Mouse (Mus musculus) lung, adult 2 months (tissue): ENCODE results near the gene Tectb. TPM values are rescaled to one million over a fixed set of nuclear protein-coding genes. Genes with fewer than 3 reads are reported as not detected.

Experiments used
- DNase-seq: peaks from one replicate; pipeline ENCODE4 v3.0.0; 2022
- H3K4me1 ChIP-seq: fragments of 200-500 bp; 2 replicates; pipeline ENCODE4 v1.6.1; 2011; ENCODE audit warnings: low read length; ENCODE audit not compliant: control insufficient read depth, insufficient read depth
- H3K4me3 ChIP-seq: fragments of 200-500 bp; replicated peaks from 2 replicates; pipeline ENCODE3; 2011; ENCODE audit warnings: low read depth, mild to moderate bottlenecking, control low read depth, low read length; ENCODE audit errors: extremely low read depth
- CTCF ChIP-seq: fragments of 200-500 bp; IDR thresholded peaks from 2 replicates; pipeline ENCODE4 v1.5.1; 2011; ENCODE audit warnings: mild to moderate bottlenecking, low read length, control low read depth; ENCODE audit not compliant: insufficient read depth
- POLR2A ChIP-seq: fragments of 200-500 bp; IDR thresholded peaks from 2 replicates; pipeline ENCODE4 v1.6.1; 2011; ENCODE audit warnings: low read depth, mild to moderate bottlenecking, control low read depth, low read length, borderline replicate concordance; ENCODE audit errors: extremely low read depth
- WGBS: fragments of 180-500 bp; shearing (Covaris S2); methylation state at CpG from one replicate; pipeline ENCODE4 v1.1.7; 2018; 5-methylcytosine and 5-hydroxymethylcytosine counted together
- polyA plus RNA-seq: library from polyadenylated mRNA; depleted of rRNA; stranded (reverse); fragments of >200 nt; gene quantifications from 2 replicates; pipeline ENCODE4 v1.2.3, GENCODE M21; 2012; rRNA removed

Gene Tectb
- polyA plus RNA-seq = 0.09 and 0.32 TPM in 2 replicates

DNA sequence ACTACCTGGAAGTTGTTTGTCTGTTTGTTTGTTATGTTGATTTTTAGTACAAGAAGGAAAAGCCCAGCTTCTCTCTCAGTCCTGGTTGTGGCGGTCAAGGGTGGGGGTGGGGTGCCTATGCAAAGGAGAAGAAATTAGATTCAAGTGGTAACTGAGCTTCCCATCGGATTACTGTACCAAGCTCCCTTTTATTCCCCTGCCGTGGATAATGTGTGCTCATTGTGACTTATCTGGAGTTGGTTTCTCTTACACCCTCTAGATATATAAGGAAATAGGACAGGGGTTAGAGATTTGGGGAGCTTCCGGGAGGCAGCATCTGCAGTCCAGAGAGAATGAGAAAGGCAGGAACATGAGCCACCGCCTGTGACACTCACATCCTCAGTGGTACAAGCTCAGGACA lies at the start of gene Tectb:
Tectb (plus strand) TSS at position 301 of the 400 bp plus-strand sequence.
- 91% methylated on average over 5 of the region's 5 CpGs for WGBS

DNA sequence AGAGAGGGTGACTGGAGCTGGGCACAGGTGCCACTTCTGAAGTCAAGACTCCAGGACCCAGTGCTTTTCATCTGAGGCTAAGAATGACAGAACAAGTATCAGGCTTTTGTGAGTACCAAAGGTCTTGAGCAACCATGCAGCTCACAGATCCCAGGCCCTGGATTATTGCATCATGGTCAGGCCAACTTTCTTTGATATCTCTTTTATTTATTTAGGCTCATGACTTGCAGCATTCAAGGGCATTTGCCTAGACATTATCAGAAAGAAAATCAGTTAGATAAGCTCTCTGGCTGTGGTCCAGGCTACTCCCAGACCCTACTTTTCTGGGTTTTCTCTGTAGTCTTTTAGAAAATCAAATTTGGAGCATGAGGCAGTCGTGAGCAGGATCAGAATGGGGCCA lies 48.8 kb upstream of the Tectb start:
- Histone ChIP-seq H3K4me3 (no peak overlapping the region), H3K4me1 (peaks cover 7% of the 10 kb centered on the region)
- 43% methylated on average over 1 of the region's 1 CpGs for WGBS
- DNase-seq = no peak
- TF ChIP-seq CTCF (no peak), POLR2A (no peak)

More for the DNA sequence above, at the start of gene Tectb:
- Histone ChIP-seq H3K4me1 (0 out of 2 replicates have a peak, but pooled peaks cover 3% of the 10 kb centered on the region), H3K4me3 (no peak within 1 kb of the TSS)
- TF ChIP-seq POLR2A = no peak
- TF ChIP-seq CTCF = no peak
- no peak for DNase-seq

- no peak for DNase-seq
- TF ChIP-seq CTCF (no peak), POLR2A (no peak)
- WGBS = 75% methylated on average over 3 of the region's 3 CpGs
- Histone ChIP-seq H3K4me3 (no peak overlapping the region), H3K4me1 (peaks cover 7% of the 10 kb centered on the region)
Measured at GRCm38 (mm10) chr19:55132476-55132875, 48.1 kb upstream of the Tectb start.

GRCm38 (mm10) chr19:55134521-55134920 lies 46.0 kb upstream of the Tectb start:
- peaks cover 11% of the 10 kb centered on the region for H3K4me1 ChIP-seq
- TF ChIP-seq POLR2A = no peak
- TF ChIP-seq CTCF = no peak
- DNase-seq = no peak
- 61% methylated on average over 9 of the region's 9 CpGs for WGBS
- no peak overlapping the region for H3K4me3 ChIP-seq

DNA sequence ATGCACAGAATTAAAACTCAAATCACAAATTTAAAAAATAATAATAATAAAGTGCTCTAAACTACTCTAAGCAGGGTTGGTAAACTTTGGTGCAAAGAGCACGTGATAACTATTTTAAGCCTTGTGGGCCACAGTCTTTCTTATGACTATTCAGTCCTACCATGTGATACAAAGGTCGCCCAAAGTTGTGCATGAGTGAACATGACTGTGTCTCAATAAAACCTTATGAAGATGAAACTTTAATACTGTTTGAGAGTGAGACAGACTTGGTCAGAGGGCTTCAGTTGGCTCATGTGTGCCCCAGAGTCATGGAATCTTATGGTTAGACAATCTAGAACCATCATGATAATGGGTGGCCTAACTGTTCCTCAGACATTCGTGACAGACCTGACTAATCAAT lies 44.6 kb upstream of the Tectb start:
- Histone ChIP-seq H3K4me1 (peaks cover 11% of the 10 kb centered on the region), H3K4me3 (no peak overlapping the region)
- no peak for DNase-seq
- TF ChIP-seq CTCF = no peak
- no peak for TF ChIP-seq POLR2A
- WGBS = 89% methylated on average over 3 of the region's 3 CpGs

DNA sequence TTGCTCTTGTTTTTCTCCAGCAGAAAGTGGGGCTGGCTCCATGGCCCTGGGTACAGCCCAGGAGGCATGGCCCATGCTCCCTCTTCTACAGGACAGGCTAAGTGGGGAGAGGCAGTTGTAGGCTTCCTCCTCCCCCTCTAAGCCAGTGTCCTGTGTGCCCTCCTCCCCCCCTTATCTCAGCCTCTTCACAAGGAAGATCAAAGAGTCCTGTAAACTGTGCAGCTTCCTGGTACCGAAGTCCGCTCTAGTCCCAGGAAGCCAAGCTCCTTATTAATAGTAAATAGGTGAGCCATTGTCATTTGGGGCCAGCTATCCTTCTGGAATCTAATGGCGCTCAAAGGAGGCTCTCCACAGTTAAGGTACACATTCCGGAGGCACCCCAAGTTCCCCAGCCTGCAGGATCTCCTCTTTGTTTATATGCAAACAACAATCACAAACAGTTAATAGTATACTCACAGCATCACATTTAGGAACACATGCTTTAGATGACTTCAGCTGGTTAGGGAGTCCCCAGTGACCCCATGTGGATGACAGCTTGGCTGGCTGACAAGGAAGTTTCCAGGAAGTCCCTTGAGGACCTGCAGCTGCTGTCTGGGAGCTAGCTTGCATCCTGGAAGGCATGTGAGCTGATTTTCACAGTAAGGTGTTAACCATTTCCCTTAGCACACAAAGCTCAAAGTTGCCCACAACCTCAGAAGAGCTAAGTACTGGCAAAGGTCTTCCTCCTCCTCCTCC lies 43.7 kb upstream of the Tectb start:
- Histone ChIP-seq H3K4me1 (peaks cover 7% of the 10 kb centered on the region), H3K4me3 (no peak overlapping the region)
- TF ChIP-seq CTCF (no peak), POLR2A (no peak)
- WGBS = 28% methylated on average over 4 of the region's 4 CpGs
- no peak for DNase-seq

DNA sequence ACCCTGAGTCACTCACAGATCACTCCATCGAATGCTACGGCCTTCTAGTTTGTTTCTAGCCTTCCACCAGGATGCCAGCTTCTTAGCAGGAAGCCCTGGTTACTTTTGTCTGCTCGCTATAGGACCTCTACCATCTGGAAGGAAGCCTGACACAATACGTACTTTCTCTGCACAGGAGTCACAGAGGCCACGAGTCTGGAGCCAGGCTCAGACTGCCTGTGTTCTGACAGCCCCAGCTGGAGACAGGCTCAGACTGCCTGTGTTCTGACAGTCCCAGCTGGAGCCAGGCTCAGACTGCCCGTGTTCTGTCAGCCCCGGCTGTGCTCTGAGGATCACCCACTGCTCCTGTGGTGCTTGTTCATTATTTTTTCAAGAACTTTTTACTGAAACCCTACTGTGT lies 42.6 kb upstream of the Tectb start:
- peaks cover 7% of the 10 kb centered on the region for H3K4me1 ChIP-seq
- WGBS = 32% methylated on average over 7 of the region's 7 CpGs
- H3K4me3 ChIP-seq = no peak overlapping the region
- DNase-seq = no peak
- TF ChIP-seq CTCF (no peak), POLR2A (no peak)

DNA sequence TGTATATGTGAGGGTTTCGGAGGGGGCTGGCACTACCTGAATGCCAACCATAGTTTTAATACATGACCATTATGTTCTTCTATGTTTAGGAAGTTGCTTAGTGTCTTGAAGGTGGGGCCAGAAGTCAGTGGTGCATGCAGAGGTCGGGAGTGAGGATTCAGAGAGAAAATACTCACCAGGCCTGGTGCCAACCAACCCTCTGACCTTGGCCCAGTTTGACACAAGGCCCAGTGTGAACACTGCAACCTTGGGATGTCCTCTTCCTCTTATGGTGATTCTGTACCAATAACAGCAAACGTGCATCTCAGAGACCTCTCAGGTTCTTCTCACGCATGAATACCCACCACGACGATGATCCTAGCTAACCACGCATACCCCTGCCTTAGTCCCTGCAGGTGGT lies 42.0 kb upstream of the Tectb start:
- H3K4me3 ChIP-seq = no peak overlapping the region
- 81% methylated on average over 7 of the region's 7 CpGs for WGBS
- DNase-seq = no peak
- H3K4me1 ChIP-seq = peaks cover 7% of the 10 kb centered on the region
- TF ChIP-seq CTCF (no peak), POLR2A (no peak)

GRCm38 (mm10) chr19:55139301-55139700 lies 41.2 kb upstream of the Tectb start:
- no peak for DNase-seq
- Histone ChIP-seq H3K4me3 (no peak overlapping the region), H3K4me1 (peaks cover 7% of the 10 kb centered on the region)
- no peak for TF ChIP-seq CTCF
- TF ChIP-seq POLR2A = no peak
- WGBS = 61% methylated on average over 7 of the region's 7 CpGs
